Mouse (Mus musculus): ENCODE data around the gene Mia2. TPM values are rescaled to one million over a fixed set of nuclear protein-coding genes. Genes with fewer than 3 reads are reported as not detected.

Gene Mia2
- polyA plus RNA-seq (2014; fragmentation: Illumina TruSeq; extraction: RNeasy Lipid Tissue Mini Kit (QIAGEN cat#74804); ENCODE audit: low read depth, low replicate concordance), result 110 TPM

GRCm38 (mm10) chr12:59095104-59096025, at the start of gene Mia2:
Gene Mia2, plus strand, starts transcription at chr12:59095799.

DNA sequence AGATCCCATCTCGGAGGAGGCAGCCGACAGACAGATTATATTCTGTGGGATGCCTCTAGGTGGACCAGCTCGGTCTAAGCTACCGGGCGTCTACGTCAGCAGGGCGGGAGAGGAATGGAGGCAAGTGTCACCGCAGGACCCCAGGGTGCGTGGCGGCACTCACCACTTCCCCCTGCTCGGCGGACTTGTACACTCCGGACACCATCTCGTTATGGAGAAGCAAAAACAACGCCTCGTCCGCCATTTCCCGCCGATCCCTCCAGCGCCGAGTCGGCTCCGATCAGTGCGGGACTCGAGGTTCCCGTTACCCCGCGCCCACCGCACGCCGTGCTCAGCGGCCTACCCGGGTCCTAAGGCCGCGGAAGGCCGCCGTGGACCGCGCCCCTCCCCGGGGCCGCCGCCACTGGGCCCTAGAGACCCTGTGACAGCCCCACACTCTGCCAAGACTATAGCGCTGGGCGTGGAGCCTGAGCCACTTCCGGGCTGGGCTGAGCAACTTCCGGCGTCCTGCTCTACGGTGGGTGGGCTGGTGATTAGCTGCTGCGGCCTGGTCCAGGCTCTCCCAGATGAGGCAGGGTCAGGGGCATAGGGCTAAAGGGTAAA, 34.5 kb upstream of the Mia2 start, which contains the start of gene Trappc6b:
Gene Trappc6b, minus strand, starts transcription at position 480 of the 603 bp plus-strand sequence.

DNA sequence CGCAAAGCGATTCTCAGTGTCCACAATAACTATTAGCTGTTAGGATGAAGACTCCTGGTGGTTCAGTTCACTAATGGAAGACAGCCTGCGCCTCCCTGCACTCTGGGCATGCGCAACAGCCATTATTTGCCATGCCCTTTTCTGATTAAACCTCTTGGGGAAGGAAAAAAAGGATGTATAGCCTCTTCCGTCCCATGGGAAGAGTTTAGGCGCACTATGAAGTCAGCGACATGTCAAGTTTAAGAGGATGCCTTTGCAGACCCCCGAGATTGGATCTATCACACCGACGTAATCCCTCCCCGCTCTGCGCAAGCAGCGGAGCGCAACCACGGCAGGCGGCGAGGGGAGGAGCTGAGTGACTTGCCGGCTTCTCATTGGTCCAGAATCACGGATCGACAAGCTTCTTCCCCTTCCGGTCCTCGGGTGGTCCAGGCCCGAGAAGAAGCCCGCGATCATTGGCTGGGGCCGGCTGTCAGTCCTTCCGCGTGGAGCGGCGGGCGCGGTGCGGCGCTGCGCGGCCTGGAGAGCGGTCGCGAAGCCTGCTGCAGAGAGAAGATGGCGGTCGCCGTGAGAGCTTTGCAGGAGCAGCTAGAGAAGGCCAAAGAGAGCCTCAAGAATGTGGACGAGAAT, 29.0 kb upstream of the Mia2 start, which contains the start of gene Pnn:
Gene Pnn, plus strand, starts transcription at position 437 of the 630 bp plus-strand sequence.

GRCm38 (mm10) chr12:59219325-59220225, 124.0 kb downstream of the Mia2 start, which contains the start of gene Fbxo33:
Gene Fbxo33, minus strand, starts transcription at chr12:59219725.

Other genes with a start within 250 kb of the Mia2 start
- gene Sec23a, start 83.8 kb upstream of the Mia2 start, polyA plus RNA-seq (2014; fragmentation: Illumina TruSeq; extraction: RNeasy Lipid Tissue Mini Kit (QIAGEN cat#74804); ENCODE audit: low read depth, low replicate concordance), result 110 TPM
- 20.5 TPM for gene Gemin2, start 82.4 kb upstream of the Mia2 start, polyA plus RNA-seq (2014; fragmentation: Illumina TruSeq; extraction: RNeasy Lipid Tissue Mini Kit (QIAGEN cat#74804); ENCODE audit: low read depth, low replicate concordance)
- gene Trappc6b, start 34.3 kb upstream of the Mia2 start, polyA plus RNA-seq (2014; fragmentation: Illumina TruSeq; extraction: RNeasy Lipid Tissue Mini Kit (QIAGEN cat#74804); ENCODE audit: low read depth, low replicate concordance), result 180 TPM
- 66.3 TPM for gene Pnn, start 28.9 kb upstream of the Mia2 start, polyA plus RNA-seq (2014; fragmentation: Illumina TruSeq; extraction: RNeasy Lipid Tissue Mini Kit (QIAGEN cat#74804); ENCODE audit: low read depth, low replicate concordance)
- 36.8 TPM for gene Fbxo33, start 123.9 kb downstream of the Mia2 start, polyA plus RNA-seq (2014; fragmentation: Illumina TruSeq; extraction: RNeasy Lipid Tissue Mini Kit (QIAGEN cat#74804); ENCODE audit: low read depth, low replicate concordance)

Measured in testis, adult 10 weeks (tissue).